Mouse (Mus musculus) skeletal muscle tissue, adult 2 months (tissue): ENCODE data around the gene Crim1.

ENCODE experiments used
- DNase-seq: peaks from one replicate; pipeline ENCODE4 v3.0.0-alpha.2; 2012; ENCODE audit warnings: low read depth, low spot score

Gene Crim1

GRCm38 (mm10) chr17:78286021-78286420 is 86.0 kb downstream of the Crim1 start:
- DNase-seq, result no peak

- no peak for DNase-seq
These were observed 87.3 kb downstream of the Crim1 start for GRCm38 (mm10) chr17:78287391-78287790.

GRCm38 (mm10) chr17:78290153-78290876 is 90.3 kb downstream of the Crim1 start:
- no peak for DNase-seq

- no peak for DNase-seq
These were observed 91.0 kb downstream of the Crim1 start for GRCm38 (mm10) chr17:78291030-78291429.

- no peak for DNase-seq
These were observed 92.3 kb downstream of the Crim1 start for GRCm38 (mm10) chr17:78292301-78292700.

- DNase-seq, result no peak
These were observed 92.9 kb downstream of the Crim1 start for GRCm38 (mm10) chr17:78292827-78293488.

- no peak for DNase-seq
These were observed 95.9 kb downstream of the Crim1 start for GRCm38 (mm10) chr17:78295979-78296378.

GRCm38 (mm10) chr17:78298140-78298539 is 98.1 kb downstream of the Crim1 start:
- DNase-seq, result no peak

GRCm38 (mm10) chr17:78298967-78299540 is 99.0 kb downstream of the Crim1 start:
- DNase-seq, result no peak

- DNase-seq, result no peak
These were observed 103.0 kb downstream of the Crim1 start for GRCm38 (mm10) chr17:78303053-78303452.

GRCm38 (mm10) chr17:78304059-78304458 is 104.0 kb downstream of the Crim1 start:
- DNase-seq, result no peak

- no peak for DNase-seq
These were observed 106.4 kb downstream of the Crim1 start for GRCm38 (mm10) chr17:78306434-78306833.

GRCm38 (mm10) chr17:78308221-78308620 is 108.2 kb downstream of the Crim1 start:
- no peak for DNase-seq

- DNase-seq, result no peak
These were observed 113.0 kb downstream of the Crim1 start for GRCm38 (mm10) chr17:78313006-78313405.

- DNase-seq, result no peak
These were observed 113.6 kb downstream of the Crim1 start for GRCm38 (mm10) chr17:78313612-78314011.

GRCm38 (mm10) chr17:78315659-78316058 is 115.6 kb downstream of the Crim1 start:
- DNase-seq, result no peak

GRCm38 (mm10) chr17:78317381-78317780 is 117.3 kb downstream of the Crim1 start:
- no peak for DNase-seq

GRCm38 (mm10) chr17:78318810-78319209 is 118.8 kb downstream of the Crim1 start:
- DNase-seq, result no peak

GRCm38 (mm10) chr17:78321216-78321835 is 121.3 kb downstream of the Crim1 start:
- no peak for DNase-seq

- DNase-seq, result no peak
These were observed 122.6 kb downstream of the Crim1 start for GRCm38 (mm10) chr17:78322369-78323335.

- DNase-seq, result no peak
These were observed 125.8 kb downstream of the Crim1 start for GRCm38 (mm10) chr17:78325761-78326332.
